Mouse (Mus musculus) neural tube, embryonic 14.5 days (tissue): ENCODE results near the gene Tbpl1. TPM values are rescaled to one million over a fixed set of nuclear protein-coding genes. Genes with fewer than 3 reads are reported as not detected.

Experiments
- ATAC-seq: fragments of 200-750 bp; cut with Nextera tagmentation; 2 replicates; pipeline ENCODE4 v1.8.0; 2017; ENCODE audit warnings: low read depth, mild to moderate bottlenecking, moderate TSS enrichment, moderate library complexity
- H3K27ac ChIP-seq: fragments of 300-500 bp; sonication (generic); 2 replicates; pipeline ENCODE4 v1.5.1; 2014; ENCODE audit warnings: low read depth, mild to moderate bottlenecking, control low read depth, low read length, moderate library complexity, mixed read lengths
- H3K27me3 ChIP-seq: fragments of 300-500 bp; sonication (generic); 2 replicates; pipeline ENCODE4 v1.6.1; 2014; ENCODE audit warnings: low read length; ENCODE audit not compliant: control insufficient read depth, insufficient read depth
- H3K36me3 ChIP-seq: fragments of 300-500 bp; sonication (generic); 2 replicates; pipeline ENCODE4 v1.6.1; 2014; ENCODE audit warnings: low read length, mixed read lengths; ENCODE audit not compliant: control insufficient read depth, insufficient read depth
- H3K4me1 ChIP-seq: fragments of 300-500 bp; sonication (generic); 2 replicates; pipeline ENCODE4 v1.6.1; 2014; ENCODE audit warnings: low read length; ENCODE audit not compliant: control insufficient read depth, insufficient read depth
- H3K4me2 ChIP-seq: fragments of 300-500 bp; sonication (generic); 2 replicates; pipeline ENCODE4 v1.6.1; 2014; ENCODE audit warnings: mild to moderate bottlenecking, low read depth, low read length, control low read depth
- H3K4me3 ChIP-seq: fragments of 300-500 bp; sonication (generic); 2 replicates; pipeline ENCODE4 v1.5.1; 2014; ENCODE audit warnings: low read depth, low read length, control low read depth, mixed read lengths
- H3K9ac ChIP-seq: fragments of 300-500 bp; sonication (generic); replicated peaks from 2 replicates; pipeline ENCODE4 v1.6.1; 2014; ENCODE audit warnings: low read depth, mild to moderate bottlenecking, control low read depth, low read length, mixed read lengths
- H3K9me3 ChIP-seq: fragments of 300-500 bp; sonication (generic); 2 replicates; pipeline ENCODE4 v1.6.1; 2016; ENCODE audit warnings: low read length; ENCODE audit not compliant: control insufficient read depth
- WGBS: fragments of 180-500 bp; shearing (Covaris S2); extraction: QIAGEN DNeasy Blood & Tissue Kit; methylation state at CpG from one replicate; pipeline ENCODE4 v1.1.7; 2014; 5-methylcytosine and 5-hydroxymethylcytosine counted together
- microRNA-seq: library from miRNA; unstranded; fragments of <30 nt; microRNA quantifications from one replicate; pipeline ENCODE4, GENCODE M21; 2016
- polyA plus RNA-seq: library from polyadenylated mRNA; unstranded; fragments of >200 nt; fragmentation: Nextera tagmentation; extraction: Ambion mirVana; gene quantifications from 2 replicates; pipeline ENCODE4 v1.2.1, GENCODE M21; 2014

Gene Tbpl1
- polyA plus RNA-seq, 1 experiment from 2014 or later: 97.4 TPM

DNA sequence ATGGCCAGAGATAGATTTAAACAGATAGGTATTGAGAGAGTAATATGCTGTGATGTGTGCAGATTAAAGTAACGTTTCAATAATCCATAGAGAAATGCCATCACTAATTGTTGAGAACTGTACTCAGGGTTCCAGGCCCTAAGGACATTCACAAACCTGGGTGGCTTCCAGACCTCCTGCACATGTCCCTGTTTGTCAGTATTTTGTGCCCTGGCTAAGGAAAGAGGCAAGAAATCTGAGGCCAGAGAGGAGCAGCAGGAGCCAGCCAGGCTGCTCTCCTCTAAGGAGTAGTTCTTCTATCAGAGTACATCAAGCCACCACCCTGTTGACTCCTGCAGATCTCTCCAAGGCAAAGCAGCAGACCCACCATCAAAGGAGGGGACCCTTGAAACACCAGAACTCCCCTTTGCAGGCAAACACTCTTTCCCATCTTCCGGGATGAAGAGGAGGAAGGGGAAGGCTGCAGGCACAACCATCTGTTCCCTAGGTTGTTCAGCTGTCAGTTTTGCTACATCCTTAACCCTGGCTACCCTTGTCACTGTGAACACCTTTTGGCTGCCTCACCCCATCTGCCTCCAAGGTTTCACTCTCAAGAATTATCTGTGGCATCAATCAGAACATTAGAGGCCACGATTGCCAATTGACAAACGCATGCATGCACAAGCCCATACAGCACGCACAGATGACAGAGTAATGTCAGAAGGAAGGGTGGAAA is 71.3 kb downstream of the Tbpl1 start:
- no peak overlapping the region for H3K4me3 ChIP-seq
- 86% methylated on average over 5 of the region's 5 CpGs for WGBS
- H3K9ac ChIP-seq: no peak overlapping the region
- no peak overlapping the region for H3K4me2 ChIP-seq
- H3K27ac ChIP-seq: no peak overlapping the region
- H3K4me1 ChIP-seq: peaks cover 8% of the 10 kb centered on the region; the same call in 1 of the 2 replicates
- ATAC-seq: no peak
- H3K27me3 ChIP-seq: no peaks in the 10 kb centered on the region
- H3K36me3 ChIP-seq: no peaks in the 10 kb centered on the region
- H3K9me3 ChIP-seq: no peaks in the 10 kb centered on the region

DNA sequence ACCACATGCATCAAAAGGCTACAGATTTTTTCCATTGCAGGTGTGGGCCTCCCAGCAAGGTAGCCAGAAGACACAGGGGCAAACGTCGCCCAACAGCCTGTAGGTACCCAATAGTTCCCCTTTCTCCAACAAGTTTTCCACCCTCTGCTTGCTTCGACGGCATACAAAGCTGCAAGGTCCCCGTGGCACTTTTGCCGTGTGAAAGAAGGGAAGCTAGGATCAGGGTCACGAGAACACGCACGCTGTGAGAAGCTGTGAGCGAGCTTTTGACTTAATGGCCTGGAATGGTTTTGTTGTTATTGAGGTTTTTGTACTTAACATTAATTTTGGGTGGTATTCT is 72.4 kb downstream of the Tbpl1 start:
- Histone ChIP-seq H3K36me3 (no peaks in the 10 kb centered on the region), H3K27me3 (no peaks in the 10 kb centered on the region), H3K9me3 (no peaks in the 10 kb centered on the region), H3K4me1 (peaks cover 8% of the 10 kb centered on the region; the same call in 1 of the 2 replicates), H3K4me3 (no peak overlapping the region), H3K27ac (peak overlapping the region; percentile 57), H3K4me2 (no peak overlapping the region), H3K9ac (no peak overlapping the region)
- ATAC-seq: no peak
- 69% methylated on average over 10 of the region's 10 CpGs for WGBS

- 21% methylated on average over 23 of the region's 23 CpGs for WGBS
- Histone ChIP-seq H3K4me1 (peaks cover 8% of the 10 kb centered on the region; the same call in 1 of the 2 replicates), H3K27ac (peak overlapping the region; percentile 57), H3K4me2 (peak overlapping the region; percentile 16; the same call in 1 of the 2 replicates), H3K36me3 (no peaks in the 10 kb centered on the region), H3K4me3 (no peak overlapping the region), H3K9me3 (no peaks in the 10 kb centered on the region), H3K27me3 (no peaks in the 10 kb centered on the region), H3K9ac (no peak overlapping the region)
- peak; percentile 93 for ATAC-seq
Observed at GRCm38 (mm10) chr10:22658534-22659385, 73.0 kb downstream of the Tbpl1 start.

Small RNAs within 50 kb of the gene (microRNA-seq; reads per million reads assigned to microRNA genes)
- gene Mir7663: not detected

Other genes with a start within 250 kb of the Tbpl1 start
- gene Slc2a12, start 86.9 kb downstream of the Tbpl1 start, polyA plus RNA-seq: 0.99 and 1.7 TPM in 2 replicates
- gene Tcf21, start 88.2 kb upstream of the Tbpl1 start, polyA plus RNA-seq: not detected in 2 replicates